Mouse (Mus musculus) embryonic facial prominence, embryonic 11.5 days (tissue): Measurements from ENCODE around the gene BC117090. TPM values are rescaled to one million over a fixed set of nuclear protein-coding genes. Genes with fewer than 3 reads are reported as not detected.
"Not testable (repeated sequence)": the region's sequence is repeated elsewhere in the genome, so short reads cannot be mapped to it uniquely, and the experiment has no call there.

ENCODE experiments used
- ATAC-seq: fragments of 200-750 bp; cut with Nextera tagmentation; replicated peaks from 2 replicates; pipeline ENCODE4 v1.8.0; 2017; ENCODE audit warnings: low read depth; ENCODE audit not compliant: insufficient number of reproducible peaks, low FRiP score, low TSS enrichment
- DNase-seq: peaks from one replicate; pipeline ENCODE4 v3.0.0-alpha.2; 2015; ENCODE audit warnings: low spot score
- H3K27ac ChIP-seq: fragments of 300-500 bp; sonication (generic); replicated peaks from 2 replicates; pipeline ENCODE4 v1.5.1; 2014; ENCODE audit warnings: mild to moderate bottlenecking, low read depth, low read length, control low read depth
- H3K27me3 ChIP-seq: fragments of 300-500 bp; sonication (generic); 2 replicates; pipeline ENCODE4 v1.6.1; 2014; ENCODE audit warnings: mild to moderate bottlenecking, low read length, moderate library complexity, mixed read lengths; ENCODE audit not compliant: control insufficient read depth, insufficient read depth
- H3K36me3 ChIP-seq: fragments of 300-500 bp; sonication (generic); replicated peaks from 2 replicates; pipeline ENCODE4 v1.6.1; 2014; ENCODE audit warnings: low read depth, mild to moderate bottlenecking, low read length, moderate library complexity, mixed read lengths; ENCODE audit not compliant: control insufficient read depth, insufficient read depth
- H3K4me1 ChIP-seq: fragments of 300-500 bp; sonication (generic); 2 replicates; pipeline ENCODE4 v1.6.1; 2014; ENCODE audit warnings: low read length, mixed read lengths; ENCODE audit not compliant: control insufficient read depth, insufficient read depth
- H3K4me2 ChIP-seq: fragments of 300-500 bp; sonication (generic); 2 replicates; pipeline ENCODE4 v1.6.1; 2014; ENCODE audit warnings: low read depth, mild to moderate bottlenecking, control low read depth, low read length, moderate library complexity
- H3K4me3 ChIP-seq: fragments of 300-500 bp; sonication (generic); 2 replicates; pipeline ENCODE4 v1.5.1; 2014; ENCODE audit warnings: low read depth, low read length, control low read depth
- H3K9ac ChIP-seq: fragments of 300-500 bp; sonication (generic); replicated peaks from 2 replicates; pipeline ENCODE4 v1.6.1; 2014; ENCODE audit warnings: mild to moderate bottlenecking, control low read depth, low read length
- H3K9me3 ChIP-seq: fragments of 300-500 bp; sonication (generic); replicated peaks from 2 replicates; pipeline ENCODE4 v1.6.1; 2016; ENCODE audit warnings: mild to moderate bottlenecking, low read length, inconsistent platforms, mixed read lengths; ENCODE audit not compliant: control insufficient read depth
- WGBS: fragments of 180-500 bp; shearing (Covaris S2); extraction: QIAGEN DNeasy Blood & Tissue Kit; methylation state at CpG from one replicate; pipeline ENCODE4 v1.1.7; 2014; 5-methylcytosine and 5-hydroxymethylcytosine counted together
- polyA plus RNA-seq: library from polyadenylated mRNA; unstranded; fragments of >200 nt; fragmentation: Nextera tagmentation; extraction: Ambion mirVana; gene quantifications from 2 replicates; pipeline ENCODE4 v1.2.1, GENCODE M21; 2014

Gene BC117090
- polyA plus RNA-seq, result not detected in 2 replicates

- WGBS, result 73% methylated on average over 3 of the region's 3 CpGs
- Histone ChIP-seq H3K27me3 (no peaks in the 10 kb centered on the region), H3K4me3 (no peak within 1 kb of the TSS), H3K27ac (no peak within 1 kb of the TSS), H3K4me1 (no peaks in the 10 kb centered on the region), H3K36me3 (no peaks in the 10 kb centered on the region), H3K9me3 (no peaks in the 10 kb centered on the region), H3K9ac (no peak within 1 kb of the TSS), H3K4me2 (no peak within 1 kb of the TSS)
- ATAC-seq, result no peak
- DNase-seq, result no peak
These were observed at the start of gene BC117090 for GRCm38 (mm10) chr16:36334232-36334631. Gene BC117090, minus strand, starts transcription at chr16:36334332.

DNA sequence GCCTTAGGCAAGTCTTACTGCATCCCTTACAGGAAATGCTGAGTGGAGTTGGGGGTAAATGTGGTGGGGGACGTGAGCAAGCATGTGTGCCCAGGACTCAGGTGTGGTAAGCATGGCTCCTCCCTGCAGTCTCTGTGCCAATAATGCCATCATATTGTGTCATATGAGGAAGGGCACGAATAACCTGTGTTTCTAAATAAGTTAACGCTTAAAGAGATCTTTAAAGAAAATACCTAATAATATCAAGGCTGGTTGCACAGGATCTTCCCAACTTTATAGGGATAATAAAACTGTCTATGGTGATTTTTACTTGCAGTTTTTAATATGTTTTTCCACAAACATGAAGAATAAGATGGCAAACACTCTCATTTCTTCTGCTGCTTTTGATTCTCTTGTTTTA is 33.5 kb upstream of the BC117090 start, which contains the start of gene BC100530:
BC100530 (minus strand) TSS at position 101 of the 400 bp plus-strand sequence.
- DNase-seq, H3K9ac ChIP-seq, H3K36me3 ChIP-seq, H3K4me1 ChIP-seq, H3K27ac ChIP-seq, H3K4me2 ChIP-seq, H3K9me3 ChIP-seq, H3K4me3 ChIP-seq, H3K27me3 ChIP-seq, ATAC-seq: not testable (repeated sequence)
- WGBS, result 87% methylated on average over 3 of the region's 3 CpGs

GRCm38 (mm10) chr16:36337171-36337570 is 3.0 kb upstream of the BC117090 start:
- H3K9me3 ChIP-seq, result no peaks in the 10 kb centered on the region
- no peaks in the 10 kb centered on the region for H3K27me3 ChIP-seq
- no peak for ATAC-seq
- H3K9ac ChIP-seq, result no peak overlapping the region
- no peaks in the 10 kb centered on the region for H3K4me1 ChIP-seq
- DNase-seq, result no peak
- H3K27ac ChIP-seq, result no peak overlapping the region
- H3K4me3 ChIP-seq, result no peak overlapping the region
- no peaks in the 10 kb centered on the region for H3K36me3 ChIP-seq
- H3K4me2 ChIP-seq, result no peak overlapping the region
- 75% methylated on average over 2 of the region's 2 CpGs for WGBS

- Histone ChIP-seq H3K4me2 (no peak overlapping the region), H3K27ac (no peak overlapping the region), H3K27me3 (no peaks in the 10 kb centered on the region), H3K9me3 (no peaks in the 10 kb centered on the region), H3K4me1 (no peaks in the 10 kb centered on the region), H3K9ac (no peak overlapping the region), H3K36me3 (no peaks in the 10 kb centered on the region), H3K4me3 (no peak overlapping the region)
- DNase-seq, result no peak
- no peak for ATAC-seq
These were observed 14.8 kb downstream of the BC117090 start for GRCm38 (mm10) chr16:36319286-36319685.

- H3K9ac ChIP-seq, H3K9me3 ChIP-seq, H3K27me3 ChIP-seq, H3K27ac ChIP-seq, H3K4me3 ChIP-seq, ATAC-seq, H3K36me3 ChIP-seq, H3K4me2 ChIP-seq, DNase-seq, H3K4me1 ChIP-seq: not testable (repeated sequence)
- 83% methylated on average over 6 of the region's 6 CpGs for WGBS
These were observed 18.0 kb downstream of the BC117090 start for GRCm38 (mm10) chr16:36316111-36316510.

DNA sequence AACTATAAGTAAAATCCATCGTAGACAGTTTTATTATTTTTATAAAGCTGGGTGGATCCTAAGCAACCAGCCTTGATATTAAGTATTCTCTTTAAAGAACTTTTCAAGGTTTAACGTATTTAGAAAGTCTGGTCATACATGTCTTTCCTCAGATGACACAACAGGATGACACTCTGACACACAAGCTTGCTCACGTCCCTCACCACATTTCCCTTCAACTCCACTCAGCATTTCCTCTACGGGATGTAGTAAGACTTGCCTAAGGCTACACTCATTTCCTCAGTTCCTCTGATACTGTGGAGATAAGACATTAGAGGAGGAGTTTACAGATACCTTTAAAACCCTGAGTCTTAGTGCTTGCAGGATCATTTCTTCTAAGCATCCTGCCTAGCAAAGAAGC is 26.5 kb downstream of the BC117090 start:
- no peaks in the 10 kb centered on the region for H3K9me3 ChIP-seq
- 64% methylated on average over 4 of the region's 4 CpGs for WGBS
- H3K4me3 ChIP-seq, result no peak overlapping the region

DNA sequence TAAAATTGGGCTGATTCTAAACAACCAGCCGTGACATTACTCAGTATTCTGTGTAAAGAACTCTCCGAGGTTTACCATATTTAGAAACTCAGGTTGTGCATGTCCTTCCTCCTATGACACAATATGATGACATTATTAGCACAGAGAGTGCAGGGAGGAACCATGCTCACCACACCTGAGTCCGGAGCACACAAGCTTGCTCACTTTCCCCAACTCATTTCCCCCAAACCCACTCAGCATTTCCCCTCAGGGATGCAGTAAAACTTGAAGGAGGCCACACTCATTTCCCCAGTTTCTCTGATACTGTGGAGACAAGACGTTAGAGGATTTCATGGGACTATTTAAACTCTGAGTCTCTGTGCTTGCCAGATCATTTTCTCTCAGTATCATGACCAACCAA is 45.0 kb downstream of the BC117090 start:
- no peak for DNase-seq
- H3K4me1 ChIP-seq, result no peaks in the 10 kb centered on the region
- no peak overlapping the region for H3K27ac ChIP-seq
- ATAC-seq, result no peak
- no peaks in the 10 kb centered on the region for H3K9me3 ChIP-seq
- no peak overlapping the region for H3K4me2 ChIP-seq
- no peaks in the 10 kb centered on the region for H3K27me3 ChIP-seq
- no peak overlapping the region for H3K9ac ChIP-seq
- WGBS, result 87% methylated on average over 4 of the region's 4 CpGs
- H3K36me3 ChIP-seq, result no peaks in the 10 kb centered on the region
- H3K4me3 ChIP-seq, result no peak overlapping the region

More for the DNA sequence above, 26.5 kb downstream of the BC117090 start:
- Histone ChIP-seq H3K27ac (no peak overlapping the region), H3K36me3 (no peaks in the 10 kb centered on the region), H3K27me3 (no peaks in the 10 kb centered on the region), H3K9ac (no peak overlapping the region), H3K4me1 (no peaks in the 10 kb centered on the region), H3K4me2 (no peak overlapping the region)
- DNase-seq (no peak), ATAC-seq (no peak)

DNA sequence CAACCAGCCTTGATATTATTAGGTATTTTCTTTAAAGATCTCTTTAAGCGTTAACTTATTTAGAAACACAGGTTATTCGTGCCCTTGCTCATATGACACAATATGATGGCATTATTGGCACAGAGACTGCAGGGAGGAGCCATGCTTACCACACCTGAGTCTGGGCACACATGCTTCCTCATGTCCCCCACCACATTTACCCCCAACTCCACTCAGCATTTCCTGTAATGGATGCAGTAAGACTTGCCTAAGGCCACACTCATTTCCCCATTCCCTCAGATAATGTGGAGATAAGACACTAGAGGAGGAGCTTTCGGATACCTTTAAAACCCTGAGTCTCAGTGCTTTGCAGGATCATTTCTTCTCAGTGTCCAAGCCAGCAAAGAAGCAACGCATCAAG is 57.3 kb downstream of the BC117090 start, which contains the start of gene Stfa1:
Stfa1 (plus strand) TSS at position 156 of the 400 bp plus-strand sequence.
- H3K27me3 ChIP-seq, H3K36me3 ChIP-seq, H3K4me3 ChIP-seq, H3K4me1 ChIP-seq, ATAC-seq, DNase-seq, H3K4me2 ChIP-seq, H3K9me3 ChIP-seq, H3K27ac ChIP-seq, H3K9ac ChIP-seq: not testable (repeated sequence)
- WGBS, result 81% methylated on average over 4 of the region's 4 CpGs
